Mouse (Mus musculus) liver, embryonic 14.5 days (tissue): ENCODE results near the gene Ints6.

Experiments
- CTCF ChIP-seq: IDR thresholded peaks from 2 replicates; pipeline ENCODE4 v1.5.1; 2016; ENCODE audit warnings: antibody characterized with exemption, low read depth, control low read depth
- EP300 ChIP-seq: IDR thresholded peaks from 2 replicates; pipeline ENCODE4 v1.6.1; 2016; ENCODE audit warnings: antibody characterized with exemption, low read depth

GRCm38 (mm10) chr14:62638345-62638702 is 122.6 kb downstream of the Ints6 start:
- no peak for TF ChIP-seq CTCF
- no peak for TF ChIP-seq EP300
